Mouse (Mus musculus): ENCODE data around the gene Efr3b.

DNA sequence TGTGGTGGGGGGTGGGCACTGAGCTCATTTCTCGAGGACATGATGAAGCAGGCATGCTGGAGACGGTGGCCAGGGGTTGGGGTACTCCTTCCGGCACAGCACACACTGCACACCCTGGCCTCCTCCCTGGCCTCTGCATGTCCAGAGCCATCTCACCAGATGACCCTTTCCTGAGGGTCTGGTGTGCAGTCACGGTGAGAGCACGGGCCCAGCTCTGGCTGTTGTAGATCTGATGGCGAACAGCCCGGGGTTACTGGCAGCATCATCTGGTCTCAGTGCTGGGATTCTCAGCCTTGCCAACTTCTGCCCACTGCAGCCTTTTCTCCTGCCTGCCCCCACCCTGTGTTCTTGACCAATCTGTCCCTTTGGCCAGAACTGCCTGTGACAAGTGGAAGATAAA, 32.6 kb downstream of the Efr3b start:
- no peak for TF ChIP-seq CTCF (conservative IDR thresholded peaks at IDR 0.05; ENCODE audit: low read length)
- no peak for TF ChIP-seq POU5F1 (IDR thresholded peaks at IDR 0.05; ENCODE audit: borderline replicate concordance, low read length)
